Mouse (Mus musculus) intestine, embryonic 16.5 days (tissue): ENCODE measurements around the gene Lgals7. TPM values are rescaled to one million over a fixed set of nuclear protein-coding genes. Genes with fewer than 3 reads are reported as not detected.
"Not testable (repeated sequence)": the region's sequence is repeated elsewhere in the genome, so short reads cannot be mapped to it uniquely, and the experiment has no call there.

Source experiments
- ATAC-seq: fragments of 200-750 bp; cut with Nextera tagmentation; 2 replicates; pipeline ENCODE4 v1.8.0; 2017; ENCODE audit warnings: moderate TSS enrichment, moderate library complexity
- H3K27ac ChIP-seq: fragments of 300-500 bp; sonication (generic); 2 replicates; pipeline ENCODE4 v1.5.1; 2014; ENCODE audit warnings: mild to moderate bottlenecking, low read length
- H3K27me3 ChIP-seq: fragments of 300-500 bp; sonication (generic); replicated peaks from 2 replicates; pipeline ENCODE4 v1.6.1; 2014; ENCODE audit warnings: low read length, control low read depth, mixed read lengths; ENCODE audit not compliant: control insufficient read depth, insufficient read depth
- H3K36me3 ChIP-seq: fragments of 300-500 bp; sonication (generic); 2 replicates; pipeline ENCODE4 v1.6.1; 2014; ENCODE audit warnings: low read length, control low read depth; ENCODE audit not compliant: control insufficient read depth, insufficient read depth
- H3K4me1 ChIP-seq: fragments of 300-500 bp; sonication (generic); 2 replicates; pipeline ENCODE4 v1.6.1; 2014; ENCODE audit warnings: low read length, control low read depth, mixed read lengths; ENCODE audit not compliant: control insufficient read depth, insufficient read depth
- H3K4me2 ChIP-seq: fragments of 300-500 bp; sonication (generic); 2 replicates; pipeline ENCODE4 v1.6.1; 2014; ENCODE audit warnings: low read depth, low read length, control low read depth
- H3K4me3 ChIP-seq: fragments of 300-500 bp; sonication (generic); 2 replicates; pipeline ENCODE4 v1.5.1; 2014; ENCODE audit warnings: mild to moderate bottlenecking, low read length
- H3K9ac ChIP-seq: fragments of 300-500 bp; sonication (generic); 2 replicates; pipeline ENCODE4 v1.6.1; 2014; ENCODE audit warnings: low read depth, low read length
- H3K9me3 ChIP-seq: fragments of 300-500 bp; sonication (generic); 2 replicates; pipeline ENCODE4 v1.6.1; 2016; ENCODE audit warnings: low read length, control low read depth; ENCODE audit not compliant: control insufficient read depth
- WGBS: fragments of 180-500 bp; shearing (Covaris S2); extraction: QIAGEN DNeasy Blood & Tissue Kit; methylation state at CpG from one replicate; pipeline ENCODE4 v1.1.7; 2014; 5-methylcytosine and 5-hydroxymethylcytosine counted together
- polyA plus RNA-seq: library from polyadenylated mRNA; unstranded; fragments of >200 nt; fragmentation: Nextera tagmentation; extraction: Ambion mirVana; gene quantifications from 2 replicates; pipeline ENCODE4 v1.2.1, GENCODE M21; 2015

The Lgals7 gene
- polyA plus RNA-seq, 1 experiment from 2014 or later, result 0.97 TPM

DNA sequence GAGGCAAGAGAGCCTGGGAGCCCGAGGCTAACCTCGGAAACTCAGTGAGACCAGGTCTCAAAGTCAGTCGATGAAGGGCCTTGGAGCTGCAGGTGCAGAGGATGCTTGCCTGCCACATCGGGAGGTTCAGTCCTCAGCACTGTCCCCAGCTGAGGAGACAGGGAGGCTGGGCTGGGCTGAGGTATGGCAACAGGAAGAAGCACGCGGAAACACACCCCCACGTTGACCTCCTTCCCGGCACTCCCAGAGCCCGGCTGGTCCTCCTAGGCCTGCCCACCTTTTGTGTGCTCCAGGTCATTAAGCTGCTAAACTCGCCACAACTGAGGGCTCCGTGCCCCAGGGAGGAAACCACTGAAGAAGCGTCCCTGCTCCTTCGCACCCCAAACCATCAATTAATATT is 17.5 kb downstream of the Lgals7 start, which contains the start of gene Capn12:
TSS of gene Capn12 (plus strand) at position 224 of the 400 bp plus-strand sequence.
- no peak within 1 kb of the TSS for H3K4me3 ChIP-seq
- no peaks in the 10 kb centered on the region for H3K9me3 ChIP-seq
- H3K36me3 ChIP-seq, result no peaks in the 10 kb centered on the region
- no peak for ATAC-seq
- 0 out of 2 replicates have a peak, but pooled peaks cover 2% of the 10 kb centered on the region for H3K4me1 ChIP-seq
- no peak within 1 kb of the TSS for H3K4me2 ChIP-seq
- WGBS, result 43% methylated on average over 13 of the region's 13 CpGs
- H3K9ac ChIP-seq, result no peak within 1 kb of the TSS
- H3K27me3 ChIP-seq, result no peaks in the 10 kb centered on the region
- no peak within 1 kb of the TSS for H3K27ac ChIP-seq

GRCm38 (mm10) chr7:28883039-28883438 is 19.4 kb downstream of the Lgals7 start:
- no peaks in the 10 kb centered on the region for H3K9me3 ChIP-seq
- H3K27ac ChIP-seq, result no peak overlapping the region
- H3K9ac ChIP-seq, result no peak overlapping the region
- WGBS, result 83% methylated on average over 11 of the region's 11 CpGs
- H3K4me3 ChIP-seq, result no peak overlapping the region
- H3K36me3 ChIP-seq, result no peaks in the 10 kb centered on the region
- peaks cover 2% of the 10 kb centered on the region; the same call in 1 of the 2 replicates for H3K27me3 ChIP-seq
- no peak overlapping the region for H3K4me2 ChIP-seq
- H3K4me1 ChIP-seq, result 0 out of 2 replicates have a peak, but pooled peaks cover 2% of the 10 kb centered on the region
- no peak for ATAC-seq

DNA sequence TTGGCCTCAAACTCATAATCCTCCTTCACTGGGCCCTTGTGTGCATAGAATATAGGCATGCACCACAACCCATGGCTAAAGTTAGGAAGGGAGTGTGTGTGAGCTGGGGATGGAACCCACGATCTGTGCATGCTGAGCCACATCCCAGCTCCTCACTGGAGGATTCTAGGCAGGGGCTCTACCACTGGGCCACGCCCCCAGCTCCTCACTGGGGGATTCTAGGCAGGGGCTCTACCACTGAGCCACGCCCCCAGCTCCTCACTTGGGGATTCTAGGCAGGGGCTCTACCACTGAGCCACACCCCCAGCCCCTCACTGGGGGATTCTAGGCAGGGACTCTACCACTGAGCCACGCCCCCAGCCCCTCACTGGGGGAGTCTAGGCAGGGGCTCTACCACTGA is 20.1 kb downstream of the Lgals7 start:
- not testable (repeated sequence) for H3K9me3 ChIP-seq, H3K36me3 ChIP-seq, H3K4me3 ChIP-seq, ATAC-seq, H3K4me1 ChIP-seq, H3K4me2 ChIP-seq, H3K27ac ChIP-seq, H3K27me3 ChIP-seq, H3K9ac ChIP-seq
- 86% methylated on average over 3 of the region's 4 CpGs for WGBS

DNA sequence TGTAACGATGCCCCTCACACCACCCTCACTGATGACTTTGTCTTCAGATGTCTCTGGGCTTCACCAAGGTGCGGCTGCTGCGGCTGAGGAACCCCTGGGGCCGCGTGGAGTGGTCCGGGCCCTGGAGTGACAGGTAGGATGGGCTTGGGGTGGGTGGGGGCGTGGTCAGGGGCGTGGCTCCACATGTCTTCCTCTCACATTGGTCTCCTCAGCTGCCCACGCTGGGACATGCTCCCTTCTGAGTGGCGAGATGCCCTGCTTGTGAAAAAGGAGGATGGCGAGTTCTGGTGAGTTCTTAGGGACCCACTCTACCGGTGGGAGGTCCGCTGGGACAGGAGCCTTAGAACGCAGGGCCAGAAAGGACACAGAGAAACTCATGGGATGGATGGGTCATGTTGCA is 22.8 kb downstream of the Lgals7 start:
- no peak for ATAC-seq
- H3K9me3 ChIP-seq, result no peaks in the 10 kb centered on the region
- no peak overlapping the region for H3K27ac ChIP-seq
- WGBS, result 25% methylated on average over 14 of the region's 14 CpGs
- peaks cover 10% of the 10 kb centered on the region for H3K4me1 ChIP-seq
- no peak overlapping the region for H3K4me3 ChIP-seq
- no peak overlapping the region for H3K4me2 ChIP-seq
- H3K36me3 ChIP-seq, result 0 out of 2 replicates have a peak, but pooled peaks cover 3% of the 10 kb centered on the region
- H3K27me3 ChIP-seq, result peaks cover 10% of the 10 kb centered on the region; the same call in 1 of the 2 replicates
- no peak overlapping the region for H3K9ac ChIP-seq

- WGBS, result 2% methylated on average over 26 of the region's 27 CpGs
- ATAC-seq, result peak; percentile 23; the same call in 1 of the 2 replicates
- peak overlapping the region; percentile 58 for H3K9ac ChIP-seq
These were observed 25.1 kb downstream of the Lgals7 start for GRCm38 (mm10) chr7:28888701-28889161.

GRCm38 (mm10) chr7:28892601-28893000 is 28.9 kb downstream of the Lgals7 start:
- H3K4me1 ChIP-seq, result peaks cover 10% of the 10 kb centered on the region
- no peak overlapping the region for H3K4me2 ChIP-seq
- H3K36me3 ChIP-seq, result peaks cover 33% of the 10 kb centered on the region
- peaks cover 10% of the 10 kb centered on the region; the same call in 1 of the 2 replicates for H3K27me3 ChIP-seq
- no peak overlapping the region for H3K4me3 ChIP-seq
- H3K9ac ChIP-seq, result no peak overlapping the region
- H3K27ac ChIP-seq, result no peak overlapping the region
- ATAC-seq, result no peak
- no peaks in the 10 kb centered on the region for H3K9me3 ChIP-seq
- 92% methylated on average over 17 of the region's 17 CpGs for WGBS

More at GRCm38 (mm10) chr7:28888701-28889161, 25.1 kb downstream of the Lgals7 start:
- H3K9me3 ChIP-seq, result no peaks in the 10 kb centered on the region
- peak overlapping the region; percentile 40 for H3K4me3 ChIP-seq
- peaks cover 11% of the 10 kb centered on the region for H3K36me3 ChIP-seq
- H3K4me2 ChIP-seq, result peak overlapping the region; percentile 71
- H3K27me3 ChIP-seq, result peaks cover 10% of the 10 kb centered on the region; the same call in 1 of the 2 replicates
- H3K4me1 ChIP-seq, result peaks cover 10% of the 10 kb centered on the region
- no peak overlapping the region for H3K27ac ChIP-seq

DNA sequence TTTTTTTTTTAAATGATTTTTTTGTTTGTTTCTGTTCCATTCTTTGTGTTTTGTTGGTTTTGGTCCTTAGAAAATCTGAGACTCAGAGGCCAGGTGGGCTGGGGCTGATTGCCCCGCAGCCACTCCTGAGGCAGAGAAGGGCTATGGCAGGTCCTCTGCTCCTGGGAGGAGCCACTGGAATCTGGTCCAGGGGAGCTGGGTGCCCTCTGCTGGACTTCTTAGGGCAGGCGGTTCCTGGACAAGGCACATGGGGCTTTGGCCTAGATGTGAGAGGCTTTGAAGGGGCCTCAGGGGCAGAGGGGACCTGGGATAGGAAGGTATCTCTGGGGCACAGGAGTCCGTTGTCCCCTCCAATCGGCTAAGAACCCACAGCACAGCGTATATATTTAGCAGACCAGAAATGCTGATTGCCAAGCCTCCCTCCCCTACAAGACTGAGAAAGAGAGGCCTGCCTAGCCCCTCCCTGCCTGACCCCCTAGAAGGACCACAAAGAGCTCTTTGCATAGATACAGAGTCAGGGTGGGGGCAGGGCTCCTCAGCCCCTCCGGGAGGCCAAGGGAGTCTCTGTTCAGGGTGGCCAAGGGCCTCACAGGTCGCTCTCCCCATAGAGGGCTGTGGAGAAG is 30.1 kb downstream of the Lgals7 start:
- Histone ChIP-seq H3K27ac (no peak overlapping the region), H3K9ac (no peak overlapping the region), H3K36me3 (peaks cover 43% of the 10 kb centered on the region), H3K27me3 (peaks cover 3% of the 10 kb centered on the region; the same call in 1 of the 2 replicates), H3K4me2 (no peak overlapping the region), H3K4me1 (peaks cover 5% of the 10 kb centered on the region), H3K4me3 (no peak overlapping the region), H3K9me3 (no peaks in the 10 kb centered on the region)
- 48% methylated on average over 7 of the region's 7 CpGs for WGBS
- peak; percentile 62 for ATAC-seq

- WGBS, result 59% methylated on average over 5 of the region's 5 CpGs
- no peaks in the 10 kb centered on the region for H3K9me3 ChIP-seq
- no peak overlapping the region for H3K4me2 ChIP-seq
- no peaks in the 10 kb centered on the region for H3K4me1 ChIP-seq
- peaks cover 50% of the 10 kb centered on the region for H3K36me3 ChIP-seq
- no peak overlapping the region for H3K27ac ChIP-seq
- no peak overlapping the region for H3K9ac ChIP-seq
- ATAC-seq, result no peak
- no peaks in the 10 kb centered on the region for H3K27me3 ChIP-seq
- no peak overlapping the region for H3K4me3 ChIP-seq
These were observed 31.3 kb downstream of the Lgals7 start for GRCm38 (mm10) chr7:28894942-28895341.

- Histone ChIP-seq H3K4me1 (no peaks in the 10 kb centered on the region), H3K4me2 (no peak overlapping the region), H3K9me3 (no peaks in the 10 kb centered on the region), H3K27ac (no peak overlapping the region), H3K9ac (no peak overlapping the region), H3K4me3 (no peak overlapping the region), H3K36me3 (peaks cover 59% of the 10 kb centered on the region), H3K27me3 (no peaks in the 10 kb centered on the region)
- 89% methylated on average over 6 of the region's 6 CpGs for WGBS
- ATAC-seq, result no peak
These were observed 34.0 kb downstream of the Lgals7 start for GRCm38 (mm10) chr7:28897661-28898060.
